Mouse (Mus musculus): ENCODE measurements around the gene Gm9513. TPM values are rescaled to one million over a fixed set of nuclear protein-coding genes. Genes with fewer than 3 reads are reported as not detected.

The Gm9513 gene
- polyA plus RNA-seq (2015; fragmentation: Illumina TruSeq; extraction: RNeasy Lipid Tissue Mini Kit (QIAGEN cat#74804); ENCODE audit: low read depth, low replicate concordance) = not detected

GRCm38 (mm10) chr9:36475338-36475737 is at the start of gene Gm9513:
Gene Gm9513, plus strand, starts transcription at chr9:36475638.

GRCm38 (mm10) chr9:36431584-36431983 is 43.9 kb upstream of the Gm9513 start, which contains the start of gene Gm7257:
Gene Gm7257, plus strand, starts transcription at chr9:36431884.

Other genes starting within 250 kb of the Gm9513 start
- gene Gm7257, start 43.8 kb upstream of the Gm9513 start, polyA plus RNA-seq (2015; fragmentation: Illumina TruSeq; extraction: RNeasy Lipid Tissue Mini Kit (QIAGEN cat#74804); ENCODE audit: low read depth, low replicate concordance) = not detected
- gene Gm5615, start 66.3 kb downstream of the Gm9513 start, polyA plus RNA-seq (2015; fragmentation: Illumina TruSeq; extraction: RNeasy Lipid Tissue Mini Kit (QIAGEN cat#74804); ENCODE audit: low read depth, low replicate concordance) = not detected
- gene Gm17689, start 107.0 kb downstream of the Gm9513 start, polyA plus RNA-seq (2015; fragmentation: Illumina TruSeq; extraction: RNeasy Lipid Tissue Mini Kit (QIAGEN cat#74804); ENCODE audit: low read depth, low replicate concordance) = not detected
- not detected for gene A630095E13Rik, start 167.7 kb downstream of the Gm9513 start, polyA plus RNA-seq (2015; fragmentation: Illumina TruSeq; extraction: RNeasy Lipid Tissue Mini Kit (QIAGEN cat#74804); ENCODE audit: low read depth, low replicate concordance)
- not detected for gene Acrv1, start 217.6 kb downstream of the Gm9513 start, polyA plus RNA-seq (2015; fragmentation: Illumina TruSeq; extraction: RNeasy Lipid Tissue Mini Kit (QIAGEN cat#74804); ENCODE audit: low read depth, low replicate concordance)